18 mouse cellular contexts compared by ENCODE assay signal in genomic region chr3:54765521-54765920, GRCm38 (mm10). TPM values are rescaled to one million over a fixed set of nuclear protein-coding genes. Genes with fewer than 3 reads are reported as not detected.
DNase-seq lines count a peak whose midpoint lies in the region; ATAC-seq and TF ChIP-seq lines count a peak whose summit lies in the region.
"Not testable (repeated sequence)": the region's sequence is repeated elsewhere in the genome, so short reads cannot be mapped to it uniquely, and the experiment has no call there.
"Had no signal": no experiment of that assay in that cellular context is flagged by ENCODE, and none has a peak within 500 bp of the region (broad histone marks: within the 10 kb centered on the region; RNA-seq: fewer than 3 reads in every experiment).

No protein-coding gene starts in this region.

- not testable (repeated sequence) for TF ChIP-seq EP300 in MEL (IDR thresholded peaks at IDR 0.05; ENCODE audit: low read depth in 1 of 2, low read length in 2 of 2); heart, adult 2 months (IDR thresholded peaks at IDR 0.05; ENCODE audit: insufficient read depth, low read depth, low read length)

- peak; percentile 42 to 49 (median 44); a peak in 5 of 6 replicates for TF ChIP-seq CTCF in MEL (IDR thresholded peaks at IDR 0.05 in 2 of 3, conservative IDR thresholded peaks at IDR 0.05 in 1 of 3; ENCODE audit: control insufficient read depth in 1 of 3, insufficient read depth in 1 of 3, low read depth in 2 of 3, low read length in 3 of 3, poor library complexity in 1 of 3, severe bottlenecking in 1 of 3)
- peak; percentile 25; the same call in 1 of the 2 replicates for TF ChIP-seq CTCF in cerebellum, adult 2 months (IDR thresholded peaks at IDR 0.05; ENCODE audit: borderline replicate concordance, insufficient read depth, low read depth, low read length)
- TF ChIP-seq CTCF in heart, adult 2 months (IDR thresholded peaks at IDR 0.05) = peak; percentile 47
- peak; percentile 51 for TF ChIP-seq CTCF in midbrain, postnatal 0 days (IDR thresholded peaks at IDR 0.05)
- peak; percentile 85; the same call in 1 of the 2 replicates for TF ChIP-seq CTCF in testis, adult 2 months (IDR thresholded peaks at IDR 0.05; ENCODE audit: control insufficient read depth, insufficient read depth, insufficient replicate concordance, low read depth, low read length)

- not testable (repeated sequence) for H3K79me2 ChIP-seq in MEL (ENCODE audit: control insufficient read depth, insufficient read depth, low read length, poor library complexity); heart, adult 2 months (replicated peaks; ENCODE audit: control insufficient read depth, insufficient read depth, low read length)

- H3K9ac ChIP-seq in MEL (ENCODE audit: control insufficient read depth, low read depth, low read length, poor library complexity, severe bottlenecking); heart, adult 2 months (ENCODE audit: low read depth, low read length); intestine, embryonic 15.5 days; midbrain, postnatal 0 days (replicated peaks; ENCODE audit: low read length, poor library complexity, severe bottlenecking): not testable (repeated sequence)

- not testable (repeated sequence) for TF ChIP-seq POLR2A in MEL (IDR thresholded peaks at IDR 0.05; ENCODE audit: control insufficient read depth in 1 of 2, insufficient read depth in 1 of 2, low read depth in 1 of 2, low read length in 2 of 2, poor library complexity in 1 of 2); cerebellum, adult 2 months (IDR thresholded peaks at IDR 0.05; ENCODE audit: borderline replicate concordance, insufficient read depth, low read length); heart, adult 2 months (IDR thresholded peaks at IDR 0.05; ENCODE audit: insufficient read depth, low read depth, low read length); testis, adult 2 months (IDR thresholded peaks at IDR 0.05; ENCODE audit: control insufficient read depth, low read depth, low read length)

- DNase-seq in 416B (ENCODE audit: low read depth) (peak; percentile 21), MEL (ENCODE audit: low read depth, low spot score) (peak; percentile 37), liver (peak; percentile 18)
- DNase-seq in cerebellum, adult 2 months = peak in 1 of 2 experiments; percentile 14
- not testable (repeated sequence) for DNase-seq in heart, adult 2 months; midbrain, postnatal 0 days (ENCODE audit: low spot score)

- intact Hi-C loops in heart, adult 2 months (cut with DNase I) = not testable (repeated sequence)

- not testable (repeated sequence) for H3K27ac ChIP-seq in MEL (ENCODE audit: control insufficient read depth, low read depth, low read length); cerebellum, adult 2 months (ENCODE audit: insufficient read depth, low read length); heart, adult 2 months; midbrain, postnatal 0 days (ENCODE audit: low read depth, low read length); testis, adult 2 months (ENCODE audit: control insufficient read depth, insufficient read depth, low read depth, low read length)
- H3K27ac ChIP-seq in intestine, embryonic 15.5 days = 0 out of 2 replicates have a peak overlapping the region, but pooled peaks have one; percentile 48

- H3K27me3 ChIP-seq in MEL (ENCODE audit: control insufficient read depth in 1 of 2, insufficient read depth in 2 of 2, low read length in 2 of 2); cerebellum, adult 2 months (ENCODE audit: control insufficient read depth, insufficient read depth, low read length); heart, adult 2 months (ENCODE audit: control insufficient read depth, insufficient read depth, low read length); intestine, embryonic 15.5 days (replicated peaks); midbrain, postnatal 0 days (ENCODE audit: insufficient read depth, low read length); testis, adult 2 months (ENCODE audit: control insufficient read depth, insufficient read depth, low read length): not testable (repeated sequence)

- TF ChIP-seq RAD21 in MEL (IDR thresholded peaks at IDR 0.05; ENCODE audit: low read depth, low read length) = not testable (repeated sequence)

- not testable (repeated sequence) for H3K9me3 ChIP-seq in MEL (replicated peaks; ENCODE audit: insufficient read depth, low read length); intestine, embryonic 15.5 days; midbrain, postnatal 0 days (ENCODE audit: low read length)

- 92% methylated on average over 6 of the region's 6 CpGs for WGBS in cerebellum, adult 2 months
- 93% methylated on average over 6 of the region's 6 CpGs for WGBS in heart, adult 2 months
- WGBS in intestine, embryonic 15.5 days = 85% methylated on average over 6 of the region's 6 CpGs
- WGBS in midbrain, postnatal 0 days = 94% methylated on average over 6 of the region's 6 CpGs

- H3K4me3 ChIP-seq in MEL (ENCODE audit: control insufficient read depth in 1 of 2, insufficient read depth in 1 of 2, low read depth in 2 of 2, low read length in 2 of 2); cerebellum, adult 2 months (replicated peaks; ENCODE audit: insufficient read depth, low read depth, low read length); heart, adult 2 months; intestine, embryonic 15.5 days (replicated peaks); midbrain, postnatal 0 days (ENCODE audit: low read depth, low read length); testis, adult 2 months (ENCODE audit: control insufficient read depth, low read depth, low read length): not testable (repeated sequence)

- not testable (repeated sequence) for H3K4me2 ChIP-seq in intestine, embryonic 15.5 days (replicated peaks); midbrain, postnatal 0 days (ENCODE audit: low read depth, low read length, poor library complexity, severe bottlenecking)

- not testable (repeated sequence) for H3K4me1 ChIP-seq in MEL (ENCODE audit: control insufficient read depth in 1 of 2, insufficient read depth in 2 of 2, low read length in 2 of 2); cerebellum, adult 2 months (ENCODE audit: control insufficient read depth, insufficient read depth, low read length); heart, adult 2 months (ENCODE audit: control insufficient read depth, insufficient read depth, low read length); intestine, embryonic 15.5 days (replicated peaks); midbrain, postnatal 0 days (ENCODE audit: insufficient read depth, low read length); testis, adult 2 months (ENCODE audit: control insufficient read depth, insufficient read depth, low read length)

- not testable (repeated sequence) for H3K36me3 ChIP-seq in MEL (ENCODE audit: control insufficient read depth in 1 of 2, insufficient read depth in 2 of 2, low read length in 2 of 2); heart, adult 2 months (ENCODE audit: control insufficient read depth, insufficient read depth, low read length); intestine, embryonic 15.5 days; midbrain, postnatal 0 days (ENCODE audit: insufficient read depth, low read length); testis, adult 2 months (ENCODE audit: control insufficient read depth, insufficient read depth, low read length)

- not testable (repeated sequence) for ATAC-seq in intestine, embryonic 15.5 days; midbrain, postnatal 0 days (ENCODE audit: low FRiP score)

RNA-seq across cellular contexts. Expression of gene Smad9, which starts 10.1 kb away (rescaled TPM):
- 0.07 TPM in 1 of 2 replicates, not detected in the other for total RNA-seq in MEL (2012; rRNA removed)
- under 1 TPM in 1 of 2 experiments, not detected in 1; 0.01 TPM for polyA plus RNA-seq in MEL (2012; ENCODE audit: insufficient read depth in 1 of 2, insufficient read length in 2 of 2, low read depth in 1 of 2, low replicate concordance in 2 of 2, missing spikeins in 1 of 2)
- polyA plus RNA-seq in cerebellum, adult 2 months (2012; rRNA removed) = 13.7 and 15.5 TPM in 2 replicates
- total RNA-seq in heart, adult 2 months (2021) = 1 to 10 TPM; 1.6 to 3.5 TPM
- 1.0 and 1.5 TPM in 2 replicates for polyA plus RNA-seq in heart, adult 2 months (2012; rRNA removed)
- 1.5 and 1.6 TPM in 2 replicates for polyA plus RNA-seq in intestine, embryonic 15.5 days (2015; fragmentation: Nextera tagmentation; extraction: Ambion mirVana)
- 4.6 and 6.0 TPM in 2 replicates for total RNA-seq in midbrain, postnatal 0 days (2014; rRNA removed)
- 0.67 and 0.69 TPM in 2 replicates for polyA plus RNA-seq in midbrain, postnatal 0 days (2015; fragmentation: Nextera tagmentation; extraction: Ambion mirVana)
- polyA plus RNA-seq in testis, adult 2 months (2012; rRNA removed) = 0.47 and 0.61 TPM in 2 replicates
- total RNA-seq: megakaryocyte-erythroid progenitor cell, adult 5-6 weeks had no signal

RNA-seq across cellular contexts. Expression of gene Alg5, which starts 30.2 kb away (rescaled TPM):
- total RNA-seq in MEL (2012; rRNA removed) = 42.8 and 44.0 TPM in 2 replicates
- 10 to 100 TPM in 1 of 2 experiments, not detected in 1; 34.8 TPM for polyA plus RNA-seq in MEL (2012; ENCODE audit: insufficient read depth in 1 of 2, insufficient read length in 2 of 2, low read depth in 1 of 2, low replicate concordance in 2 of 2, missing spikeins in 1 of 2)
- 25.9 and 26.0 TPM in 2 replicates for polyA plus RNA-seq in cerebellum, adult 2 months (2012; rRNA removed)
- 10 to 100 TPM in 1 of 2 experiments, 1 to 10 TPM in 1; 8.9 to 10.5 TPM for total RNA-seq in heart, adult 2 months (2021)
- 6.9 and 10.4 TPM in 2 replicates for polyA plus RNA-seq in heart, adult 2 months (2012; rRNA removed)
- 62.6 and 66.0 TPM in 2 replicates for polyA plus RNA-seq in intestine, embryonic 15.5 days (2015; fragmentation: Nextera tagmentation; extraction: Ambion mirVana)
- total RNA-seq in midbrain, postnatal 0 days (2014; rRNA removed) = 18.9 and 27.3 TPM in 2 replicates
- polyA plus RNA-seq in midbrain, postnatal 0 days (2015; fragmentation: Nextera tagmentation; extraction: Ambion mirVana) = 65.8 and 65.9 TPM in 2 replicates
- polyA plus RNA-seq in testis, adult 2 months (2012; rRNA removed) = 5.7 TPM in 2 replicates

RNA-seq across cellular contexts. Expression of gene Exosc8, which starts 30.3 kb away (rescaled TPM):
- total RNA-seq in MEL (2012; rRNA removed) = 227 and 231 TPM in 2 replicates
- 100 to 1,000 TPM in 1 of 2 experiments, not detected in 1; 361 TPM for polyA plus RNA-seq in MEL (2012; ENCODE audit: insufficient read depth in 1 of 2, insufficient read length in 2 of 2, low read depth in 1 of 2, low replicate concordance in 2 of 2, missing spikeins in 1 of 2)
- 42.6 TPM in 2 replicates for polyA plus RNA-seq in cerebellum, adult 2 months (2012; rRNA removed)
- 10 to 100 TPM; 19.0 to 19.7 TPM for total RNA-seq in heart, adult 2 months (2021)
- polyA plus RNA-seq in heart, adult 2 months (2012; rRNA removed) = 10.7 and 19.9 TPM in 2 replicates
- polyA plus RNA-seq in intestine, embryonic 15.5 days (2015; fragmentation: Nextera tagmentation; extraction: Ambion mirVana) = 100 and 110 TPM in 2 replicates
- total RNA-seq in midbrain, postnatal 0 days (2014; rRNA removed) = 41.4 and 44.3 TPM in 2 replicates
- polyA plus RNA-seq in midbrain, postnatal 0 days (2015; fragmentation: Nextera tagmentation; extraction: Ambion mirVana) = 68.4 and 71.4 TPM in 2 replicates
- 10.4 and 13.0 TPM in 2 replicates for polyA plus RNA-seq in testis, adult 2 months (2012; rRNA removed)

RNA-seq across cellular contexts. Expression of gene Rfxap, which starts 42.1 kb away (rescaled TPM):
- 43.0 and 51.5 TPM in 2 replicates for total RNA-seq in MEL (2012; rRNA removed)
- polyA plus RNA-seq in MEL (2012; ENCODE audit: insufficient read depth in 1 of 2, insufficient read length in 2 of 2, low read depth in 1 of 2, low replicate concordance in 2 of 2, missing spikeins in 1 of 2) = 10 to 100 TPM in 1 of 2 experiments, not detected in 1; 76.0 TPM
- polyA plus RNA-seq in cerebellum, adult 2 months (2012; rRNA removed) = 61.4 and 69.0 TPM in 2 replicates
- 10 to 100 TPM; 20.5 to 22.3 TPM for total RNA-seq in heart, adult 2 months (2021)
- 8.9 and 11.0 TPM in 2 replicates for polyA plus RNA-seq in heart, adult 2 months (2012; rRNA removed)
- 30.0 and 33.9 TPM in 2 replicates for polyA plus RNA-seq in intestine, embryonic 15.5 days (2015; fragmentation: Nextera tagmentation; extraction: Ambion mirVana)
- 44.8 and 65.9 TPM in 2 replicates for total RNA-seq in midbrain, postnatal 0 days (2014; rRNA removed)
- 42.6 and 48.2 TPM in 2 replicates for polyA plus RNA-seq in midbrain, postnatal 0 days (2015; fragmentation: Nextera tagmentation; extraction: Ambion mirVana)
- 20.8 and 23.1 TPM in 2 replicates for polyA plus RNA-seq in testis, adult 2 months (2012; rRNA removed)

RNA-seq across cellular contexts. Expression of gene Gm21958, which starts 51.4 kb away (rescaled TPM):
- not detected in 2 replicates for total RNA-seq in MEL (2012; rRNA removed)
- under 1 TPM in 1 of 2 experiments, not detected in 1; 0.45 TPM for polyA plus RNA-seq in MEL (2012; ENCODE audit: insufficient read depth in 1 of 2, insufficient read length in 2 of 2, low read depth in 1 of 2, low replicate concordance in 2 of 2, missing spikeins in 1 of 2)
- not detected in 2 replicates for polyA plus RNA-seq in cerebellum, adult 2 months (2012; rRNA removed)
- not detected for total RNA-seq in heart, adult 2 months (2021)
- polyA plus RNA-seq in heart, adult 2 months (2012; rRNA removed) = not detected in 2 replicates
- polyA plus RNA-seq in intestine, embryonic 15.5 days (2015; fragmentation: Nextera tagmentation; extraction: Ambion mirVana) = 0.28 TPM in 1 of 2 replicates, not detected in the other
- total RNA-seq in midbrain, postnatal 0 days (2014; rRNA removed) = not detected in 2 replicates
- polyA plus RNA-seq in midbrain, postnatal 0 days (2015; fragmentation: Nextera tagmentation; extraction: Ambion mirVana) = 0.87 TPM in 1 of 2 replicates, not detected in the other
- not detected in 2 replicates for polyA plus RNA-seq in testis, adult 2 months (2012; rRNA removed)
- total RNA-seq: adrenal gland, postnatal 25 days; gastrocnemius, postnatal 36 days; heart, postnatal 14 days; layer of hippocampus, postnatal 36 days; left cerebral cortex, postnatal 36 days; megakaryocyte-erythroid progenitor cell, adult 5-6 weeks had no signal
- polyA plus RNA-seq: C2C12; forebrain, embryonic 13.5 days; heart, embryonic 10.5 days; liver, embryonic 12.5 days had no signal

Comparison
In these comparisons a context has a peak if more than half of its experiments do, and no peak if none do; other contexts are left out.
1. CTCF ChIP-seq: peak in every context shown above with its lines; median percentile 85 in testis, adult 2 months; 51 in midbrain, postnatal 0 days; 47 in heart, adult 2 months; 44 in MEL; 25 in cerebellum, adult 2 months.